Mouse (Mus musculus) stomach, embryonic 15.5 days (tissue): ENCODE results near the gene Jph2. TPM values are rescaled to one million over a fixed set of nuclear protein-coding genes. Genes with fewer than 3 reads are reported as not detected.

Source experiments
- ATAC-seq: fragments of 200-750 bp; cut with Nextera tagmentation; 2 replicates; pipeline ENCODE4 v1.8.0; 2017; ENCODE audit warnings: low read depth, moderate number of reproducible peaks, moderate TSS enrichment; ENCODE audit not compliant: insufficient read depth, low FRiP score
- H3K27ac ChIP-seq: fragments of 300-500 bp; sonication (generic); 2 replicates; pipeline ENCODE4 v1.5.1; 2015; ENCODE audit warnings: mild to moderate bottlenecking, inconsistent platforms
- H3K27me3 ChIP-seq: fragments of 300-500 bp; sonication (generic); replicated peaks from 2 replicates; pipeline ENCODE4 v1.6.1; 2015; ENCODE audit warnings: inconsistent platforms
- H3K36me3 ChIP-seq: fragments of 300-500 bp; sonication (generic); 2 replicates; pipeline ENCODE4 v1.6.1; 2015; ENCODE audit warnings: inconsistent platforms
- H3K4me1 ChIP-seq: fragments of 300-500 bp; sonication (generic); 2 replicates; pipeline ENCODE4 v1.6.1; 2015; ENCODE audit warnings: inconsistent platforms
- H3K4me2 ChIP-seq: fragments of 300-500 bp; sonication (generic); 2 replicates; pipeline ENCODE4 v1.6.1; 2015; ENCODE audit warnings: mild to moderate bottlenecking, inconsistent platforms
- H3K4me3 ChIP-seq: fragments of 300-500 bp; sonication (generic); replicated peaks from 2 replicates; pipeline ENCODE4 v1.5.1; 2015; ENCODE audit warnings: inconsistent platforms
- H3K9ac ChIP-seq: fragments of 300-500 bp; sonication (generic); 2 replicates; pipeline ENCODE4 v1.6.1; 2015; ENCODE audit warnings: inconsistent platforms
- H3K9me3 ChIP-seq: fragments of 300-500 bp; sonication (generic); 2 replicates; pipeline ENCODE4 v1.6.1; 2016; ENCODE audit warnings: inconsistent platforms
- WGBS: fragments of 180-500 bp; shearing (Covaris S2); methylation state at CpG from one replicate; pipeline ENCODE4 v1.1.7; 2015; 5-methylcytosine and 5-hydroxymethylcytosine counted together
- polyA plus RNA-seq: library from polyadenylated mRNA; unstranded; fragments of >200 nt; fragmentation: Nextera tagmentation; extraction: Ambion mirVana; gene quantifications from 2 replicates; pipeline ENCODE4 v1.2.1, GENCODE M21; 2015

Jph2 gene
- polyA plus RNA-seq, 1 experiment from 2014 or later, result 12.7 TPM

- no peak overlapping the region for H3K27ac ChIP-seq
- H3K27me3 ChIP-seq, result no peaks in the 10 kb centered on the region
- no peaks in the 10 kb centered on the region for H3K4me1 ChIP-seq
- no peaks in the 10 kb centered on the region for H3K9me3 ChIP-seq
- 72% methylated on average over 8 of the region's 8 CpGs for WGBS
- no peak overlapping the region for H3K4me3 ChIP-seq
- H3K9ac ChIP-seq, result no peak overlapping the region
- no peak overlapping the region for H3K4me2 ChIP-seq
- H3K36me3 ChIP-seq, result peaks cover 8% of the 10 kb centered on the region
- ATAC-seq, result no peak
These were observed 6.4 kb upstream of the Jph2 start for GRCm38 (mm10) chr2:163404037-163404815.

- Histone ChIP-seq H3K4me3 (no peak overlapping the region), H3K36me3 (no peaks in the 10 kb centered on the region), H3K4me2 (no peak overlapping the region), H3K9ac (no peak overlapping the region), H3K9me3 (no peaks in the 10 kb centered on the region), H3K4me1 (0 out of 2 replicates have a peak, but pooled peaks cover 11% of the 10 kb centered on the region), H3K27ac (no peak overlapping the region), H3K27me3 (no peaks in the 10 kb centered on the region)
- WGBS, result 5% methylated on average over 8 of the region's 8 CpGs
- no peak for ATAC-seq
These were observed 3.4 kb upstream of the Jph2 start for GRCm38 (mm10) chr2:163401221-163401620.

GRCm38 (mm10) chr2:163399222-163399621 is 1.4 kb upstream of the Jph2 start:
- Histone ChIP-seq H3K4me3 (no peak overlapping the region), H3K27me3 (no peaks in the 10 kb centered on the region), H3K4me2 (no peak overlapping the region), H3K27ac (no peak overlapping the region), H3K9me3 (no peaks in the 10 kb centered on the region), H3K36me3 (no peaks in the 10 kb centered on the region), H3K4me1 (0 out of 2 replicates have a peak, but pooled peaks cover 11% of the 10 kb centered on the region), H3K9ac (no peak overlapping the region)
- 67% methylated on average over 8 of the region's 8 CpGs for whole genome bisulfite sequencing
- ATAC-seq, result no peak

- Histone ChIP-seq H3K27ac (peak overlapping the region; percentile 81; the same call in 1 of the 2 replicates), H3K4me2 (no peak overlapping the region), H3K9me3 (no peaks in the 10 kb centered on the region), H3K9ac (no peak overlapping the region), H3K4me1 (0 out of 2 replicates have a peak, but pooled peaks cover 11% of the 10 kb centered on the region), H3K27me3 (no peaks in the 10 kb centered on the region), H3K4me3 (no peak overlapping the region), H3K36me3 (no peaks in the 10 kb centered on the region)
- ATAC-seq, result no peak
- 70% methylated on average over 4 of the region's 4 CpGs for WGBS
These were observed 977 bp upstream of the Jph2 start for GRCm38 (mm10) chr2:163398770-163399169.

GRCm38 (mm10) chr2:163397071-163397470 is 722 bp downstream of the Jph2 start:
- no peaks in the 10 kb centered on the region for H3K27me3 ChIP-seq
- 0 out of 2 replicates have a peak, but pooled peaks cover 11% of the 10 kb centered on the region for H3K4me1 ChIP-seq

GRCm38 (mm10) chr2:163394977-163395376 is 2.8 kb downstream of the Jph2 start:
- Histone ChIP-seq H3K36me3 (no peaks in the 10 kb centered on the region), H3K4me3 (peak overlapping the region; percentile 35; the same call in 1 of the 2 replicates), H3K9ac (no peak overlapping the region), H3K4me2 (peak overlapping the region; percentile 32), H3K9me3 (no peaks in the 10 kb centered on the region), H3K27ac (peak overlapping the region; percentile 28; the same call in 1 of the 2 replicates), H3K27me3 (no peaks in the 10 kb centered on the region), H3K4me1 (0 out of 2 replicates have a peak, but pooled peaks cover 11% of the 10 kb centered on the region)
- 67% methylated on average over 6 of the region's 6 CpGs for WGBS
- no peak for ATAC-seq

More at GRCm38 (mm10) chr2:163397071-163397470, 722 bp downstream of the Jph2 start:
- WGBS, result 79% methylated on average over 19 of the region's 19 CpGs
- H3K27ac ChIP-seq, result peak overlapping the region; percentile 81
- ATAC-seq, result no peak
- H3K4me2 ChIP-seq, result peak overlapping the region; percentile 46
- H3K9me3 ChIP-seq, result no peaks in the 10 kb centered on the region
- H3K9ac ChIP-seq, result no peak overlapping the region
- peak overlapping the region; percentile 35 for H3K4me3 ChIP-seq
- H3K36me3 ChIP-seq, result no peaks in the 10 kb centered on the region

GRCm38 (mm10) chr2:163393976-163394375 is 3.8 kb downstream of the Jph2 start:
- no peaks in the 10 kb centered on the region for H3K27me3 ChIP-seq
- H3K9ac ChIP-seq, result no peak overlapping the region
- 0 out of 2 replicates have a peak, but pooled peaks cover 11% of the 10 kb centered on the region for H3K4me1 ChIP-seq
- no peaks in the 10 kb centered on the region for H3K36me3 ChIP-seq
- no peak for ATAC-seq
- no peak overlapping the region for H3K27ac ChIP-seq
- peak overlapping the region; percentile 32; the same call in 1 of the 2 replicates for H3K4me2 ChIP-seq
- no peaks in the 10 kb centered on the region for H3K9me3 ChIP-seq
- H3K4me3 ChIP-seq, result peak overlapping the region; percentile 3; the same call in 1 of the 2 replicates
- 67% methylated on average over 6 of the region's 6 CpGs for WGBS

GRCm38 (mm10) chr2:163393241-163393640 is 4.6 kb downstream of the Jph2 start:
- Histone ChIP-seq H3K27me3 (no peaks in the 10 kb centered on the region), H3K9me3 (no peaks in the 10 kb centered on the region), H3K9ac (no peak overlapping the region), H3K4me1 (0 out of 2 replicates have a peak, but pooled peaks cover 9% of the 10 kb centered on the region), H3K4me3 (no peak overlapping the region), H3K4me2 (no peak overlapping the region), H3K36me3 (no peaks in the 10 kb centered on the region), H3K27ac (no peak overlapping the region)
- no peak for ATAC-seq
- WGBS, result 87% methylated on average over 10 of the region's 10 CpGs

- Histone ChIP-seq H3K4me1 (0 out of 2 replicates have a peak, but pooled peaks cover under 1% of the 10 kb centered on the region), H3K27me3 (no peaks in the 10 kb centered on the region), H3K36me3 (no peaks in the 10 kb centered on the region), H3K9ac (no peak overlapping the region), H3K4me2 (0 out of 2 replicates have a peak overlapping the region, but pooled peaks have one; percentile 7), H3K4me3 (no peak overlapping the region), H3K9me3 (no peaks in the 10 kb centered on the region), H3K27ac (no peak overlapping the region)
- peak; percentile 61 for ATAC-seq
- WGBS, result 60% methylated on average over 6 of the region's 6 CpGs
These were observed 5.4 kb downstream of the Jph2 start for GRCm38 (mm10) chr2:163392436-163392835.

- peak; percentile 65 for ATAC-seq
These were observed 11.2 kb downstream of the Jph2 start for GRCm38 (mm10) chr2:163386423-163387190.

GRCm38 (mm10) chr2:163385126-163385525 is 12.7 kb downstream of the Jph2 start:
- peaks cover 9% of the 10 kb centered on the region for H3K4me1 ChIP-seq
- H3K27me3 ChIP-seq, result no peaks in the 10 kb centered on the region
- H3K4me3 ChIP-seq, result no peak overlapping the region
- no peak overlapping the region for H3K27ac ChIP-seq
- 84% methylated on average over 6 of the region's 6 CpGs for WGBS
- no peak for ATAC-seq
- no peaks in the 10 kb centered on the region for H3K36me3 ChIP-seq
- H3K9ac ChIP-seq, result no peak overlapping the region
- no peaks in the 10 kb centered on the region for H3K9me3 ChIP-seq
- H3K4me2 ChIP-seq, result no peak overlapping the region

More at GRCm38 (mm10) chr2:163386423-163387190, 11.2 kb downstream of the Jph2 start:
- Histone ChIP-seq H3K4me2 (no peak overlapping the region), H3K27me3 (no peaks in the 10 kb centered on the region), H3K9me3 (no peaks in the 10 kb centered on the region), H3K4me1 (peaks cover 9% of the 10 kb centered on the region), H3K27ac (peak overlapping the region; percentile 6; the same call in 1 of the 2 replicates), H3K4me3 (no peak overlapping the region), H3K36me3 (no peaks in the 10 kb centered on the region), H3K9ac (no peak overlapping the region)
- 59% methylated on average over 15 of the region's 15 CpGs for WGBS
